Mouse (Mus musculus) 3T3-L1 (cell line): ENCODE measurements around the gene Mettl17.
"Not testable (repeated sequence)": the region's sequence is repeated elsewhere in the genome, so short reads cannot be mapped to it uniquely, and the experiment has no call there.

Source experiments
- DNase-seq: peaks from one replicate; pipeline ENCODE4 v3.0.0-alpha.2; 2015; ENCODE audit warnings: low read depth, low spot score

Mettl17 gene

GRCm38 (mm10) chr14:51896539-51897170 lies 12.0 kb downstream of the Mettl17 start:
- DNase-seq: no peak

- DNase-seq: no peak
These were observed 14.7 kb downstream of the Mettl17 start for GRCm38 (mm10) chr14:51899351-51899750.

GRCm38 (mm10) chr14:51902806-51903710 lies 18.4 kb downstream of the Mettl17 start:
- peak; percentile 71 for DNase-seq

DNA sequence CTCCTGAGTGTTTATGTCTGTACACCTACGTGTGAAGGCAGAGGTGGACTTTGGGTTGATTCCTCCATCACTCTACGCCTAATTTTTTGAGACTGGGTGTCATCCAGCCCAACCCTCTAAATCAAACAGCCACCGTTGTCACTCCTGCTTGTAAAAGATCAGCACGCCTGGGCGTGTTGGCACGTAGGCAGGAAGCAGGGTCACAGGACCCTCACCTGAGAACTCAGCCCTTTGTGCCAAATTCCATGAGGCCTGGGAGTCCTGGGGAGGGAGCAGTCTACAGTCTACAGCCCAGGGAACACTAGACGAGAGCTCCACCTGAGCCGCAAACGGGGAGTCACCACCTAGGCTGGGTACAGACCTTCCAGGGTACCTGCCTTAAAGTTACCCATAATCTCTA lies 19.1 kb downstream of the Mettl17 start:
- no peak for DNase-seq

DNA sequence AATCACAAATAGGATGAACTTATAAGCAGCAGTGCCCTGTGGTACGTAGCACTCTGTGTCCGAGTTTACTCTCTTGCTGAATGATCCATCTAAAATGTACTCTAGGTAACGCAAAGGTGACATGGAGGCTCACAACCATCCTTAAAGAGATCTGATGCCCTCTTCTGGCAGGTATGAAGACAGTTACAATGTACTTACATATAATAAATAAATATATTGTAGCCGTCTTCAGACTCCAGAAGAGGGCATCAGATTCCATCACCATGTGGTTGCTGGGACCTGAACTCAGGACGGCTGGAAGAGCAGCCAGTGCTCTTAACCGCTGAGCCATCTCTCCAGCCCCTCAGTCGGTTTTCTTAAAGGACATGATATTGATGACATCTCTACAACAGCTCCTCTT lies 20.1 kb downstream of the Mettl17 start:
- peak; percentile 42 for DNase-seq

DNA sequence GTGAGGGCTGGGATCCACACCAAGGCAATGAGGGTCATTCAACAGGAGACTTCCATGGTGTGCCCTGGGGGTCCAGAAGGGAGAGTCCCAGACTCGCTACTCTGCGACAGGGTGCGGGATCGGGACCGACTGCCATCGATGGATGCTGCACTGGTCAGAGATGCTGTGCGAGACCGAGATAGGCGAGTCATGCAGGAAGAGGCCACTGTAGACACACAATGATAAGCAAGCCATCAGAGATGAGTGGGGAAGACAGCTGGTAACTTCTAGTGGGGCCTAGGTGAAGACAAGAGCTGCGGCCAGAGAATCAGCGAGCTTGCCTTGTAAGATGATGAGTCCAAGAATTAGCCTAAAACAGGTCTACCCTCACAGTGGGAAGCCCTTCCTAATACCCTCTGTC lies 21.5 kb downstream of the Mettl17 start:
- no peak for DNase-seq

DNA sequence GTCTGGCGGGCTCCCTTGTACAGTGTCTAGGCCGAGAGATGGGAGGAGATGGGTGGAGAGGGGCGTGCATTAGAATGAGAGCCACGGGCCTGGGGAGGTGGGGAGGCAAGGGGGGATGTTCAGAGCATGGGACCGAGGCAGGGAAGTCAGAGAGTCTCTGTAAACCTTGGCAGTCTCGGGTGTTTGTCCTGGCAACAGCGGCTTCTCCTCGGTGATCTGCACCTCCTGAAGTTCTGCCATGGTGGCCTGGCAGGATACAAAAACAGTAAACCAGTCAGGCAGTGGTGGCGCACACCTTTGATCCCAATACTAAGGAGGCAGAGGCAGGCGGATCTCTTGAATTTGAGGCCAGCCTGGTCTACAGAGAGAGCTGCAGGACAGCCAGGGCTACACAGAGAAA lies 26.7 kb downstream of the Mettl17 start:
- no peak for DNase-seq

DNA sequence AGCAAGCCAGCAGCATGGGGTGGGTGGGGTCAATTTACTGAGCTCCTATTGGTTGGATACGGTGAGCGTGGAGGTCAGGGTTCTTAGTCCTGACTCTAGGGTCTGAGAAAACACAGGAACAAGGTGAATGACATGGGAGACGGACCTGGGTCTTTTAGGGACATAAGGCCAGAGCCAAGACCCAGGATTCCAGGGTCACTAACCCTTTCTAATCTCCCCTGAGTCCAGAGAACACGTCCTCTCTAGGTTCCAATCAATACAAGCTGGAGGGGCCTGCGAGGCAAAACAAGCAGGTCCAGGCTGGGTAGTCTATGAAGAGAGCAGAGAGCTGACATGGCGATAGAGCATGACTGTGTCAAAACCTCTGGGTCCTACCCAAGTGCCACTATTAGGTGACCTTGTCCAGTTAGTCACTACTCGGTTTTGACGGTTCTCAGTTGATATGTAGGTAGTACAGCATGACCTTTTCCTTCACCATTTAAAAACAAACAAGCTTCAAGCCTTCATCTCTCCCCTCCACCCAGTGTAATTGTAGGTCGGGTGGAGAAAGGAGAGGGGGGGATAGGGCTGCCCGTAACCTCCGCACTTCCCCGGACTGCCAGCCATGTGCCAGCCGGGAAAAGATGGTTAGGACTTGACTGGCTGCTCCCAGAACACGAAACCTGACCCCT lies 27.9 kb downstream of the Mettl17 start:
- no peak for DNase-seq

DNA sequence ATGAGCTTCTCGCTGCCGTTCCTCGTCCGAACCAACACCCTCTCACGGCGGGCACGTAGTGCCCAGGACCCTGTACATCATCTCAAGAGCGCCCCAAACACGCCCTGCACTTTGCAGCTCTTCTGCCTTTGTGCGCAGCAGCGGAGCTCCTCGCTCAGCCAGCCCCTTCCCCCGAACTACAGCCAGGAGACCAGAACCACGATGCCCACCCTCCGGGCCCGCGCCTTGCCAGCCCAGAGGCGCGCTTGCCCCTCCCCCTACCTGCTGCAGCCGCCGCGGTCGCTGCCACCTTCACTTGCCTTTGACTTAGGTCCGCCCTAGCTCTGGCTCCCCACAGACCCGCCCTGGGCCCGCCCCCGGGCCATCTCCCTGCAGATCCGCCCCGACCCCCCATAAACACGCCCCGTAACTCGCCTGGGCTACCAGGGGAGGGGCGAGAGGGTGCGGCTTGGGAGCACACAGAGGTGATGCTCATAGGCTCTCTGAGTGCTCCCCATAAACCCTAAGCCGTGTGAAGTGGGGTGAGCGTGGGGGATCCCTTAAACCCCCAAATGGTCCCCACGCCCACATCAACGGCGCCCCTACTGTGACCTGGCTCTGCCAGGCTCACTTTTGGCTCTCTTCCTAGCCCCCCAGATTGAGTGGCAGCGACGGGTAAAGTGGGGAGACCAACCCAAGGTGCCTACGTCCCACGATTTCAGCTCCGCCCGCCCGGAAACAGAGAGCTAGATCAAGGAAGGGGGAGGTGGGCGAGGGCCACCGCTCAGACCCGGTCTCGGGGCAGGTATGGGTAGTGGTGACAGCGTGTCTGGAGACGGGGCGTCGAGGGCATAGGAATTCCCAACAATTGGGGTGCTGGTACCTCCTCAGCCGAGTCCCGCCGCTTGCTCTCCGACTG lies 28.7 kb downstream of the Mettl17 start:
- no peak for DNase-seq

- DNase-seq: no peak
These were observed 29.5 kb downstream of the Mettl17 start, which contains the start of gene Ndrg2 for GRCm38 (mm10) chr14:51913960-51914762. Gene Ndrg2 (minus strand): TSS chr14:51914158.

GRCm38 (mm10) chr14:51915030-51915429 lies 30.4 kb downstream of the Mettl17 start:
- peak; percentile 44 for DNase-seq

- no peak for DNase-seq
These were observed 31.9 kb downstream of the Mettl17 start for GRCm38 (mm10) chr14:51916539-51916938.

- no peak for DNase-seq
These were observed 33.5 kb downstream of the Mettl17 start, which contains the start of gene Tppp2 for GRCm38 (mm10) chr14:51918125-51918524. Gene Tppp2 (plus strand): TSS chr14:51918425.

- DNase-seq: no peak
These were observed 34.3 kb downstream of the Mettl17 start for GRCm38 (mm10) chr14:51918966-51919365.

- DNase-seq: no peak
These were observed 37.3 kb downstream of the Mettl17 start for GRCm38 (mm10) chr14:51921759-51922570.

DNA sequence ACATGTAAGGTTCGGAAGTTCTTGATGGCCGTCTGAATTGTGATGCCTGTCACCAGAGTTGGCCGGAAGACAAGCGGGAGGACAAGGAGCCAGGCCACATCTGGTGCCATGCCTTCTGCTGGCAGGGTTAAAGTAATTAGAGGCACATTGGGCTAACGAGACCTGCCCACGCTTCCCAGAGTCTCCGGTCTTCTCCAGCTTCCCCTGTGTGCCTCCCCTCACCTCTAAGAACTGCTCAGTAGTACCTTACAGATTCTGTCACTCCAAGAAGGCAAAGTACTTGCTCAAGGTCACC lies 37.9 kb downstream of the Mettl17 start, which contains the start of gene Rnase13:
Rnase13 (minus strand) TSS at position 203 of the 295 bp plus-strand sequence.
- DNase-seq: no peak

GRCm38 (mm10) chr14:51922910-51923309 lies 38.3 kb downstream of the Mettl17 start:
- no peak for DNase-seq

DNA sequence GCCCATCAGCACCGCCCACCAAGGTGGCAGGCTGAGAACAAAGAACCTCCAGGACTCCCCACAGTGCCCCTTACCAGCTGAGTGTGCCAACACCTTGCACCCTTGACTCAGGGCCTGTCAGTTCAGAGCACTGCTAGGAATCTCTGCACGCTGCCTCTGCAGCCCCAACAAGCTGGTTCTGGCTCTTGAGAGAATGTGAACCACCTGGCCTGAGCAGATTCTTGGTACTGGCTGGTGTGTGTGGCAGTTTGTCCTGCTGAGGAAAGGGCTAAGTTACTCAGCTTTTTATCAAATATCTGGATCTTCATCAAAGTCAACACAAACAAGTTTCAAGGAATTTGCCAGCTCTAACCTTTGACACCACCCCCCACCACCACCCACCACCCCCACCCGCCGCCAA lies 38.9 kb downstream of the Mettl17 start:
- DNase-seq: no peak

- DNase-seq: not testable (repeated sequence)
These were observed 42.3 kb downstream of the Mettl17 start for GRCm38 (mm10) chr14:51926930-51927329.
